Mouse (Mus musculus) urinary bladder, postnatal 36 days (tissue): ENCODE measurements around the gene Doc2g.
A peak's percentile ranks its signal among the peaks of the same experiment; 100 is the strongest.

Experiments
- DNase-seq, 2 experiments: peaks; one replicate each; pipeline ENCODE4 v3.0.0; 2022; ENCODE audit warnings: low spot score in 2 of 2, mixed read lengths in 1 of 2

The Doc2g gene

DNA sequence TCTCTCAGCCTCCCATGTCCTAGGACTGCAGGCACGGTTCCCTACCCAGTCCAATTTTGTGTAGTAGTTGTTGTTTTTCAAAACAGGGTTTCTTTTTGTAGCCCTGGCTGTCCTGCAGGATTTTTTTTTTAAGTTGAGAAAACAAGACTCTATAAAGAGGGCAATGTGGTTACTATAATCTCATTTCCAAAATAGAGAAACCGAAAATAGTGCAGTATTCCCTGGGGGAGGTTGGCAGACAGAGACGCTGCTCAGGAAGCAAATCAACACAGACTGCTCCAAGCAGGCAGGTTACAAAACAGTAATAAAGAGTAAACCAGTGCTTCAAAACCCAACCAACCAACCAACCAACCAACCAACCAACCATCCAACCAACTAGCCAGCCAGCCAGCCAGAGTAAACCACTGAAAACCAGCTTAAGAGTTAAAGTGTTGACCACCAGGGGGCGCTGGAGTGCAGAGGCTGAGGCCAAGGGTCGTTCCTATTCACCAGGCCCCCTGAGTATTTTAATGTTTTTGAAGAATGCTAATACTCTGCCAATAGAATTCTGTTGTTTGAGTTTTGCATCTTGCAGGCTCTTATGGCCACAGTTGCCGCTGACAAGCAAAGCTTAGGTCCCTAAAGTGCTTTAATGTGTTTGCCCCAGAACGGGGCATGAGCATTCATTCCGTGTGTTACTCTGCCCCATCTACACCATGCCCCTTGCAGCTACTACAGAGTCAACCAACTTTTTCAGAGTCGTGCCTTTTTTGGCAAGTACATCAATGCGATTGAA is 48.8 kb downstream of the Doc2g start:
- DNase-seq = peak in 1 of 2 experiments; percentile 52

DNA sequence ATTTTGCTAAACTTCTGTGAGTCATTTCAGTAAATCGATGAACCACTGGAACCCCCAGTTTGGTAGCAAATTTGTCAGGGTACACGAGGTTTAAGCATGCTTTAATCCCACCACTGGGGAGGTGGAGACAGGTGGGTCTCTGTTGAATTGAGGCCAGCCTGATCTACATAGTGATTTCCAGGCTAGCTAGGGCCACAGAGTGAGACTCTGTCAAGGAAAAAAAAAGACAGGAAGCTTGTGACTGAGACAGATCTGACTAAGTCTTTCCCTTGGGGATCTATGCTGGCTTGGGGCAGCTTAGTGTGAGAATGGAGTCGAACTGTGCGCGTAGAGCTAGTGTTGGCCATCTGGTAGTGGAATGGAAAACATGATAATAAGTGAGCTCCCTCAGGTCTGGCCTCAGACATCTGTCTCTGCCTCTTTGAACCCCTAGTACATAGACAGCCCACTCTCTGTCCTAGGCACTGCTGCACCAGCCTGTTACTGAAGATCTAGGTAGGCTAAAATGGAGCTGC is 49.5 kb downstream of the Doc2g start:
- DNase-seq = no peak

DNA sequence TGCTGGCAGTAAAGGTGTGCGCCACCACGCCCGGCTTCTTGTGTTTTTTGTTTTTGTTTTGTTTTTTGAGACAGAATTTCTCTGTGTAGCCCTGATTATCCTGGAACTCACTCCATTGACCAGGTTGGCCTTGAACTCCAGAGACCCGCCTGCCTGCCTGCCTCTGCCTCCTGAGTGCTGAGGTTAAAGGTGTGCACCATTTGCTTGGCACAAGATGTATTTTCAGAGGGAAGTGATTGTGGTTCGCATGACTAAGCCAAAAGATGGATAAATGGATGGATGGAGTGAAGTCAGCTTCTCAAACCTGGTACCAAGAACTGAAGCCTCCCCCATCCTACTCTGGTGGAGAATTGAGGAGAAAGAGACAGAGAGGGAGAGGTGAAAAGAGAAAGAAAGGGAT is 51.5 kb downstream of the Doc2g start:
- no peak for DNase-seq

DNA sequence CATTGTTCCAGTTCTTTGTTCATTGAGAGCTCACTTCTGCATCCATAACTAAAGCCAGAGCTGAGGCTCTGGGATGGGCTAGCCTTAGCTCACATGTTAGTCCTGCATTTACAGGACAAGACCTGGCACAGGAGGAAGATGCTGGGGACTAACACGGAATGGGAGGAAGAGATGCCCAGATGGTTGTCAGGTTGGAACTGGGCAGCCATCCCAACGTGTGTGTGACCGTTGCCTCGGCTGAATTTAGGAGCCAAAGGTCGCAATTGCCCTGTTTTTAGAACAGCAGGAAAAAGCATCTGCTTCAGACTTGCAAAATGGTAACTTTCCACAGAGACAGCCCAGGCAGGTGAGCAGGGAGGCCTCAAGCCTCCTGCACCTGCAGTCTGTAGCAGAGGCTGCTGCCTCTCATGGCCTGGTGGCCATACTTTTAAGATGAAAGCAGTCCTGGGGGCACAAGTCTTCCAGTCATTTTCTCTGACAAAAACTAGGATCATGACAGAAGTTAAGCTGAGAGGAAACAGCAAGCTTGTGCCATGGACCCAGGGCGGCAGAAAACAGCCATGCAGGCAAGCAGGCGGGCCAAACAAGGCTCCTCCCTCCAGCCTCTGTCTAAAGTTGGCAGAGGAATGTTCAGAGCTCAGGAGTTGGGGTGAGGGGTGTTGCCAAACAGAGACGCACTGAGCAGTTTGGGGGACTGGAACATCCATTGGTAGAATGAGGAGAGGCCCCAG is 52.3 kb downstream of the Doc2g start:
- no peak for DNase-seq

DNA sequence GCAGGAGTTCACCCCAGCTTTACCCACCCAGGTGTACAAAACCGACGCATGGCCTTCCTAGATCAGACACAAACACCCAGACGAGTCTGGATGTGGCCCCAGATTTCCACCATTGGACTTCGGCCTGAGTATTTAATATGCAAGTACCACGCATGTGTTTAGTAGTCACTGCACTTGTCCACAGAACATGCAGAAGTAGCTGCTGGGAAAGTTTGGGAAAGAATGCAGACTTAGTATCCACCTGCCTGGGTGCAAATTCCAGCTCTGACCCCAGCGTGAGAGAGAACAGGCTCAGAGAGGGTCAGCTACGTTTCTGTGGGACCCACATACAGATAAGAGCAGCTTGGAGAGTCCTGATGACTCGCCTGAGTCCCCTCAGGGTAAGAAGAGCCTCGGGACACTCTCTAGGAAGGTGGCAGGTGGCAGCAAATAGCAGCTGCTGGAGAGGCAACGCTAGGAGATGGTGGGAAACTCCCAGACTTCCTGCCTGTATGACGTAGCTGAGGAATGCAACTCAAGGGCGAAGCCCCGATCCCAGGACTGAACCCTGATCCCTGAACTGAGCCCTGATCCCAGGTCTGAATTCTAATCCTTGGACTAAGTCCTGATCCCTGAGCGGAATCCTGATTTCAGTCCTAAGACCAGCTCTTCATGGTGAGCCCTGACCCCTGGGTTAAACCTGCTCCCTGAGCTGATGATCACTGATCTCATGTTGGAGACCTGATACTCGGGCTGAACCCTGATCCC is 53.0 kb downstream of the Doc2g start:
- no peak for DNase-seq
